Mouse (Mus musculus): ENCODE results near the gene Clybl. TPM values are rescaled to one million over a fixed set of nuclear protein-coding genes. Genes with fewer than 3 reads are reported as not detected.
A peak's percentile ranks its signal among the peaks of the same experiment; 100 is the strongest.

Clybl gene
- 10 to 100 TPM; 61.4 to 66.2 TPM for total RNA-seq (2021)
- long read RNA-seq, experiment 1, transcript Clybl-201 (8 exons, 1,231 nt) = major isoform, 86 of 105 reads
- long read RNA-seq, experiment 1, partial matches to known transcripts = 8 of 105 reads
- long read RNA-seq, experiment 1, other reads (novel, unspliced or antisense) = 11 of 105 reads
- long read RNA-seq, experiment 2, transcript Clybl-201 (8 exons, 1,231 nt) = major isoform, 123 of 144 reads
- long read RNA-seq, experiment 2, partial matches to known transcripts = 10 of 144 reads
- long read RNA-seq, experiment 2, other reads (novel, unspliced or antisense) = 11 of 144 reads

DNA sequence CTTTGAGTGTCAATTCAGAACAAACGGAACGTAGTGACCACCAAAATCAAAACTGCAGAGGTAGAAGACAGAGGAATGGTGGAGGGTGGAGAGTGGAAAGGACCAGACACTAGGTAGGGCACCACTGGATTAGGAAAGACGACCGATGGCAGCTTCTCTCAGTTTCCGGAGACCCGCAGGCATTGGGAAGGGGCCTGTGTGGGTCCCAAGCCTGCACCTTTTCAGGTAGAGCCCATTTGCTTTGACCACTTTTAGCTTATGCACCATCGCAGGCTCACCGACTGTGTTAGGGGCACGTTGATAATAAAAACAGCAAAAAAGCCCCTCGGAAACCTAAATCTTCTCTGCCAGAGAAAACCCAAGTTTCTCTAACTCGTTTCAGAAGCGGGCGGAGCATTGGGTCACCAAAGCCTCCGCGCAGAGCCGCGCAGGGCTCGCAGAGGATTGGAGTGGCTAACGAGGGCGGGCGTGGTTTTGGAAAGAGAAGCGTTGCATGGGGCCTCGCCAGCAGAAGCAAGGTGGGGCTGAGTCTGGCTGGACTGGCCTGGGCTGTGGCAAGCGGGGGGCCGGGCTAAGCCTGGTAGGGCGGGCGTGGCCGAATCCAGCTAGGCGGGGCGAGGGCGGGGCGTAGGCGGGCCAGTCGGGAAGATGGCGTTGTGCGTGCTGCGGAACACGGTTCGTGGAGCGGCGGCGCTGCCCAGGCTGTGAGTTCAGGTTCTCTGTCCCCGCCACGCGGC lies at the start of gene Clybl:
Gene Clybl, plus strand, starts transcription at position 627 of the 737 bp plus-strand sequence.
- peak; percentile 97 for DNase-seq

DNA sequence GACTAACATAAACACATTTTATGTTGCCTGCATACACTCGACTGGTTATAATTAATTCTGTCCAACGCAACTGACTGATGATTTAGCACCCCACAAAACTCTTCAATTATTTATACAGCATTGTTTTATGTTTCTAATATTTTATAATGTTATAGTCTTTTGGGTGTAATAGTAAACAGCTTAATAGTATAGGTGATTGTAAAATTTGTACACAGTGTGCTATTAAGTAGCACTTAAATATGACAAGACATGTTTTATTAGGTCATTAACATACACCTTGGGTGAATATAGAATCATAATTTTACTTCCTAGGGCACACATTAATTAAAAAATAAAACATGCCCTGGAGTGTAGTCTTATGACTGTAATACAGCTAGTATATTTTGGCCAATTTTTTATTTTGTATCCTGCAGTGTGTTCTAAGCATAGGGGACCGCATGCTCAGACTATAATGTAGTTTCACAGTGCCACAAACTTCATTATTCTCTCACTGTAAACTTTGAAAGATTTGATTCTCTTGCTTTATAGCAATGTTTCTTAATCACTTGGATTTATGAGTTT lies 45.1 kb upstream of the Clybl start:
- no peak for DNase-seq

DNA sequence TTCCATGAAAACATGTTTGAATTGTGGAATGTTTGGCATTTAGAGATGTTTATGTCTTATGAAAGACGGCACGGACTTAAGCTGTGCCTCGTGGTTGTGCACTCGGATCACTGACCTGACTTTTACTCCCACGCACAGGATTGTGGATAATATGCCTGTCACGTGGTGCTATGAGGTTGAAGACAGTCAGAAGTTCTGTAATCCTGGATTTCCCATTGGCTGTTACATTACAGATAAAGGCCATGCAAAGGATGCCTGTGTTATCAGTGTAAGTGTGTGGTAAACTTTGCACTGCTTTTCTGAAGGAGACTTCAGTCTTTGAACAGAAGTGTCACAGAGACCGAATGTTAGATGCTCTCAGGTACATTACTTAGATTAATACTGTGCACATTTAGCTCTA lies 44.3 kb upstream of the Clybl start:
- no peak for DNase-seq

DNA sequence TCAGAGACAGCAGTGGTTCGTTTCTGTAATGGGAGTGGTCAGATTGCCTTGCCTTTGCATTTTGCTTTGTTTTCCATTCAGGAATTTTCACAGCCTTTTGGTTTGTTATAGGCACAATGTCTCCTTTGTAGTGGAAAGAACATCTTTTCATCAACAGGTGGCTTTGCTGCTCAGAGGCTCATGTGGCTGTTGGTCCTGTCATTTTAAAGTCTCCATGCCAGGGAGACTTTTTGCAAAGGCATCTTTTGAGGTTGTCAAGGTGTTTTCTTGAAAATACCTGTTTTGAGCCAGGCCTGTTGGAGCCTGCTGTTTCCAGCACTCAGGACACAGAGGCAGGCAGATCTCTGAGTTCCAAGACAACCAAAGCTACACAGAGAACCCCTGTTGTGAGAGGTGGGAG lies 41.4 kb upstream of the Clybl start:
- no peak for DNase-seq

DNA sequence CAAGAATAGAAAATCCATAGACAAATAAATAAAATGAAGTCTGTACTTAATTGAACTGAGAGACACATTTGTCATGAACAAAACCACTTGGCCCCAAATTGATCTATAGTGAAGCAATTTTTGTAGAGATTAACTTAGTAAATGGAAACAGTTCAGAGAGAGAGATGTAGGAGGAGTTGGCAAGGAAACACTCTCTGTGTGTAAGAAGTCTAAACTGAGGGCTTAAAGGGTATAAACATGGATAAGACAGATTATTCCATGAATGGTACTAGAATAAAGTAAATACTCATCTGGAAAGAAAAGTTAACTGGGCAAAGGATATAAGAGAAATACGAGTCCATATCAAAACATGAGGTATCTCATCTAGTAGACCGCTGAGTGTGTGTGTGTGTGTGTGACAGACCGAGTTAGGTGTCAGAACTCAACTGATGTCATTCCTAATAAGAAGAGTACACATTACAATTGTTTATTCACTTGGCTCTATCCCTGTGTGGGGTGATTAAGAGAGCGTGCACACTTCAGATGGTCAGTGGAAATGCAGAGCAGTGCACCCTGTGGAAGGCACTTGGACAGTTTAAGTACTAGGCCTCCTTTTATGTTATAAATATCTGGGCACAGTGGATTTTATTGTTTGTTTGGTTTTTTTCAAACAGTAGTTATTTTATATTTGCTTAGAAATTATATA lies 37.8 kb upstream of the Clybl start:
- DNase-seq = no peak

DNA sequence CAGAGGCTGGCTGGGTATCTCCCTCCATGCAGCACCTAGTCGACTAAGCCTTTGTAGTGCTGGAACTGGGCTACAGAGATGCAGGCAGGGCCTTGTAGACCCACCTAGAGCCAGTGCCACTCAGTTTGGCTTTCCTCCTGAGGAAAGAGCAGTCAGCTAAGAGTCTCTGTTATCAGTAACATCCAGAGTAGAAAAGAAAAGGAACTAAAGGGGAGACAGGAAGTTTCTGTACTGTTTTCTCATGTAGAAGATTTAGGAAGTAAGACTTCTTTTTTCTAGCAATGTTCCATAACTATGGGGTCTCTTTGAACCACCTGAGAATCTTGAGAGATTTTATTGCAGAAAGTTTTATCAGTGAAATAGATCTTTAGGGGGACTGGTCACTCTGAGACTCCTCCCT lies 36.1 kb upstream of the Clybl start:
- DNase-seq = no peak

DNA sequence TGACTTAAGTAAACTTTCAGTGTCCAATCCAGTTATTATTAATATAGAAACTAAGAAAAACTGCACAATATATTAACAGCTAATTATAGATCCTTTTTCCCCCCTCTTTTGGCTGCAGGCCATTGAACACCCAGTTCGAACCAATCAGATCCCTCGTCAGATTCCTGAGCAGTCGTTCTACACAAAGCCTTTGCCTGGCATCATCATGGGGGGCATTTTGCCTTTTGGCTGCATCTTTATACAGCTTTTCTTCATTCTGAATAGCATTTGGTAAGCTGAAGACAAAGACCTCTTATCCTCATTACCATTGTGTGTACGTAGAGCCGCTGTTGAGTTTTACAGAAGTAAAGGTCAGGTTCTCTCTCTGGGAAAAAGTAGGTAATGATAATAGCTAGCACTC lies 30.9 kb upstream of the Clybl start:
- DNase-seq = no peak

DNA sequence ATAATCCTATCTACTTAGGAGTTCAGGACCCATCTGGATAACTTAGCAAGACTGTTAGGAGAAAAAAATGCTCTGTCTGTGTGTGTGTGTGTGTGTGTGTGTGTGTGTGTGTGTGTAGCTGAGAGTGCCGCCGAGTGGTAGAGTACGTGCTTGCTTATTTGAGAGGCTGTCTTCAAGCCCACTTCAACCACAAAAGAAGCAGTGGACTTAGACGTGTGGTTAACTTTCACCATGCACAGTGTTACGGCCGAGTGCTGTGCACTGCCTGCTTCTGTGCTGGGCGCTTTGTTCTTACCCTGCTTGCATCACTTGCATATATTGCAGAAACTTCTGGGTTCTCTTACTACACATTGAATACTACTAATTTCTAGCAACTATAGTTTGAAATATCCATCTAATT lies 23.8 kb upstream of the Clybl start:
- DNase-seq = no peak

DNA sequence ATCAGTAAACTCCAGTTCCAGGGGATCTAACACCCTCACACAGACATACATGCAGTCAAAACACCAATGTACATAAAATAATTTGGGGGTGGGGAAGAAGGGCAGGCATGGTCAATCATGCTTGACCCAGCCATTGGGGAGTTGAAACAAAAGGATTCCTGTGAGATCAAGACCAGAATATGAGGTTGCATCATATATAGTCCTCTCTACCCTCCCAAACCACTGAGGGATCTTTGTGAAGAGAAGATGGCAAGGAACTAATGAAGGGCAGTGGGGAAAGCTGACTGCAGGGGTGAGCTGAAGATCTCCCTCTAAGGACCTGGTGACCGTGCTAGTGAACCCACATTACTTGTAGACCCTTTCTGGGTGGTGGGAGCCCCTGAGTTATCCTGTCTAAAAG lies 20.6 kb upstream of the Clybl start:
- DNase-seq = no peak

DNA sequence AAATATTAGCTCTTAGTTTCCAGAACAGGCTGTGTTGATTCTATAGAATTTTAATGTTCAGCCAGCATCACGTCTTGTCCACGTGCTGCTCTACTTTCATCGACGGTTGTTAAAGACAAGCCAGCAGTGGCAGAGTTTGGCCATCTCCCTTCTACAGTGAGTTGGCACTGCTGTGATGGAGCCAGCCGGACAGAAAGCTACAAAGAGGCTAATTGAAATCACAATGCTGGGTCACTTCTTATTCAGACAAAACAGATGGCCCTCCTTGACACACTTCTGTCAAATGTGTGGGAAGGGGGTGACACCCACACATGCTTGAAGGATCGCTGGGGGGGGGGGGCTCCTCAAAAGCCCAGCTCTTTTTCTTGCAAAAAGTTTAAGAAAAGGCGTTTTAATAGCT lies 12.6 kb upstream of the Clybl start:
- no peak for DNase-seq

DNA sequence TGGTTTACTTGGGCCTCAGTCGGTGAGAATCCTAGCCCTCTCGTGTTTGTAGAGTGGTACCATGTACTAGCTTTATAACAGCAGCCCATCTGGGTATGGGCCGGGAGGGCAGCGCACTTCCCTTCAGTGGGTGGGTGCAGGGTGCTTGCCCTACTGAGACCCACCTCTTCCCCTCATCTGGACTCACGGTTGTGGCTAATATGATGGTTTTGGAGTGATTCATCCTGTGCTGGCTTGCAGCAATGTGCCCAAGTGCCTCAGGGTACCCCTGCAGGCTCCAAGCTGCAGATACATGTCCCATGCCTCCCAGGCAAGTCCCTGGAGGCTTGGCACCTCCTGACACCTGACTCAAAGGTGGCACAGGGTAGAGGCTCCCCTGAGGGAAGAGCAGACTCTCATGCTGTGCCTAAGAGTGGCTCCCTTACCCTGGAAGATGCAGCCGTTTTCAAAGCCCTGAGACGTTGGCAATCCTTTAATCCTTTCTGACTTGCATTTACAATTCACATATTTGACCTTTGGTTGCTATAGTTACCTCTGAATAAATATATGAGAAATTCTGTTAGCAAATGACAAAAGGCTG lies 11.2 kb upstream of the Clybl start:
- no peak for DNase-seq

DNA sequence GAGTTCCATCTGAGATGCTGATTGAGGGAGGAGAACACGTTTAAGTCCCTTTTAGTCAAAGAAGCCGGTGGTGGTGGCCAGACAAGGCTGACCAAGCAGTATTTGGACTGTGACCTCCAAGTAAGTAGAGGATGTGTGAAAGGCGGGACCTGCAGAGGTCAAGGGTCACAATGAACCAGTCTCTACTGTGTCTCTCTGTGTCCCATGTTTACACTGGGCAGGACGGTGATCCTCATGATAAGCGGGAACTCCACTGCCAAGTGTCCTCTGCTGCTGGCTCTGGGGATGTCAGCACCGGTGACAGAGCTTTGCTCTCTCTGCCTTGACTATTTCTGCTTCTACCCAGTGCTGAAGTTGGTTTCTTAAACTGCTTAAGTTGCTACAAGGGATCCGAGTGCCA lies 10.5 kb upstream of the Clybl start:
- DNase-seq = no peak

DNA sequence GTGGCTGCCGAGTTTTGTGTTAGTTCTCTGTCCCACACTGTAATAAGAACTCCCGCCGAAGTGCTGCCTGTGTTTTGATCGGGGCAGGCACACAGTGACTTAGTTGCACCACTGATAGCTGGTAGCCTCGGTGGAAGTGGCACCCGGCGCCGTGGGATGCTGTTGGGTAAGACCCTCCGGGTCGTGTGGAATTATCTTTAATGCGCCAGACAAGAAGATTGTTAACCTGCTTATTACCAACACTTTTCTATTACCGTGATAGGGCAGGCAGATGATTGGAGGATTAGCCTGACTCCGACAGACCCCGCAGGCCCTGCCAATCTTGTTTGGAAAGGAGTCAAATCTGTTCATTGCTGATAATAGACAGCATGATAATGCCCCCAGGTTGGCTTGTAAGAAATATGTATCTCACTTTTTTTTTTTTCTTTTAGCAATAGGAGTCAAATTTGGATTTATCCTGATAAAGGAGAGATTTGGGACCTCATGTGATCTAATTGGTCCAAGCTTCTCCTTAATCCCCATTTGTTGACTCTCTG lies 5.2 kb upstream of the Clybl start:
- no peak for DNase-seq

DNA sequence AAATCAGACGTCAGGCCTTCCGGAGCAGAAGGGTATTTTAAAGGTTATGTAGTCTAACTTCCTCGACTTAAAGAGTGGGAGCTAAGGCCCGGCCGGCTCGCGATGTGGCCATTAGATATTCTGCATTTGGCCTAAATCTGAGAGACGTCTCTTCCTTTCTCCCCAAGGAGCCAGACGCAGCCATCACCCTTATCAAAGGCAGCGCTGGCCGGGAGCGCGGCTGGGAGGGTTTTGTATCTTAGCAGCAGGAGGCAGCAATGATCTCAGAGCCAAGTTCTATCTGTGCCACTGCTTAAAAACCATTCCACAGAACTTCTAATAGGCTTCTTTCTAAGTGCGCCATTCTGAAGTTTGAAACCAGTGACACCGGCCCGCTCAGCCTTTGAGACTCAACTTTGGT lies 2.2 kb upstream of the Clybl start:
- no peak for DNase-seq

DNA sequence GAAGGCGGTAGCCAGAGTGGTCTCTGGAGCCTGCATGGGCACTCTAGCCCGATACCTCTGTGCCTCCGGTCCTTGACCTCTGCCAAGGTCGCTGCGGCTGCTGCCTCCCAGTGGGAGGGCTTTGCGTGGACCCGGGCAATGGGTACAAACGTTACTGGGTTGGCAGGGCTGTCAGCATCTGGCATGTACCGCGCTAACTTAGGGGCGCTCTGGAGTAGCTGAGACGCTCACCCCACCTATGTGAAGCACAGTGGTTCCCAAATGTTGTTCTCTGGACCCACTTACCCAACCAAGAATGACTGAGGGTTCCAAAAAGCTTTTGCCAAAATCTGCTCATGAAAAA lies 282 bp downstream of the Clybl start:
- no peak for DNase-seq

DNA sequence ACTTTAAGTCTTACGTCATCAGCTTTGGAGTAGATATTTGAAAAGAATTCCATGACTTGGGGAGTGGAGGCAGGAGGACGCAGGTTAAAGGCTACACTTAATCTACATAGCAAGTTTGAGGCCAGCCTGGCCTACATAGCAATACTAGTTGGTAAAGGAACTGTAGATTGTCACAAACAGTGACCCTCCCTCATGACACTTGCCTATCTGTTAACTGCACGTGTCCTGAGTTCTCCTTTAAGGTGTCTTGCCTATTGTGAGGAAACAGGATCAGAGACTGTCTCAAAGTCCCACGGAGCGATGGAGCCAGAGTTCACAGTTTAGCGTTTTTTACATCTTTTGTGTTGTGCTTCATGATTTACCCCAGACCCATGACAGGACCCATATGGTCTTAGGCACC lies 716 bp downstream of the Clybl start:
- DNase-seq = no peak

DNA sequence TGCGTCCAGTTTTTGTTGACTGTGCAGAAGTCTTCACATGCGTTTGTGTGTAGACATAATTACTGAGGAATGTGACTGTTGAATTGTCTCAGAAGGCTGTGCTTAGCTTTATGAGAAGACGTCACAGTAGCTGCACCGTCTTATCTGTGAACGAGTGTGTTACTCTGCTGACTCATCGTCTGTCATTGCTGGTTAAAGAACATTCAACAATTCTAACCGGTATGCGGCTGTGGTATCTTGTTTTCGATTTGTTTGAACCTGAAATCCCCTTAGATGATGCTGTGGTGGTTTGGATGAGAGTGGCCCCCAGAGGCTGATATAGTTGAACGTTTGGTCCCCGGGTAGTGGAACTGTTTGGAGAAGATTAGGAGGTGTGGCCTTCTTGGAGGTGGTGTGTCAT lies 2.5 kb downstream of the Clybl start:
- DNase-seq = no peak

DNA sequence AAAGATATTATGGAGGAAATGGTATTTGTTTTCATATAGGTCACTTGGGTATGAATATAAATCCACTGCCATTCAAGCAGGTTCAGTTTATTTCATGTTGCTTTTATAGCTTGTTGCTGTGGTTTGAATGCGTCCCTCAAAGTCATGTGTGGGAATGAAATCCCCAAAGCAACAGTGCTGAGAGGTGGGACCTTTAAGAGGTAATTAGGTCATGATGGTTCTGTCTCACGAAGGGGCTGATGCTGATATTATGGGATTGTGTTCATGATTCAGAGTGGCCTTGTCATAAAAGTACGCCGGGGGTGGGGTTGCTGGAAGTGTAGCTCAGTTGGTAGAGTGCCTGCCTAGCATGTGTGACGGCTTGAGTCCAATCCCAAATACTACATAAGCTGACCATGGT lies 6.7 kb downstream of the Clybl start:
- DNase-seq = no peak

DNA sequence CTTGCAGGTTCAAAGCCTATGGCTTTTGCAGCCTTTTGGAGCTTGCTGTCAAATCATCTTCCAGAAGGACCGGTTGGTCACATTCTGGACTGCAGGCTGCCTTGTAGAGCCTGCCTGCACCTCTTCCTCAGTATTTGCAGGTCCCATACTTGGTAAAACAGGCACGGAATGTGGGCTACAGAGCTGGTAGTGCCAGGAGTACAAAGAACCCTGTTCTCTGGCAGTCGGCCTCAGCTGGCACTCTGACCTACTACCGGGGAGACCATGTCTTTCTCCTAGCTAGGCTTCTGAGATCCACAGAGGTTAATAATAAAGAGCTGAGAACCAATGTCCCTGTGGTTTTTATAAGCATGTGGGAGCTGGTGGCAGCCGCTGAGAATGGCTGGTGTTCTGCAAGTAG lies 8.4 kb downstream of the Clybl start:
- no peak for DNase-seq

DNA sequence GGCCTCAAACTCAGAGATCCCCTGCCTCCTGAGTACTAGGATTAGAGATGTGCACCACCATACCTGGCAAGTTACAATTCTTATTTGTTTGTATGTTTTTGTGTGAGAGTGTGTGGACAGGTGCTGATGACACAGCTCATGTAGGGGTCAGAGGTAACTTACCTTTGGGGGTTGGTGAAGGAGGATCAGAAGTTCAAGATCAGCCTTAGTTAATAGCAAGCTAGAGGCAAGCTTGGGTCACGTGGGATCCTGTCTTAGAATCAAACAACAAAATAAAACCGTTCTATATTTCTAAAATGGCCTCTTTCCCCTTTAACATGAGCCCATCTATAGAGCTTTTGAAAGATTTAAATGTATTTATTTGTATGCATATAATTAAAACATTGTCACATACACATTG lies 9.0 kb downstream of the Clybl start:
- DNase-seq = no peak

DNA sequence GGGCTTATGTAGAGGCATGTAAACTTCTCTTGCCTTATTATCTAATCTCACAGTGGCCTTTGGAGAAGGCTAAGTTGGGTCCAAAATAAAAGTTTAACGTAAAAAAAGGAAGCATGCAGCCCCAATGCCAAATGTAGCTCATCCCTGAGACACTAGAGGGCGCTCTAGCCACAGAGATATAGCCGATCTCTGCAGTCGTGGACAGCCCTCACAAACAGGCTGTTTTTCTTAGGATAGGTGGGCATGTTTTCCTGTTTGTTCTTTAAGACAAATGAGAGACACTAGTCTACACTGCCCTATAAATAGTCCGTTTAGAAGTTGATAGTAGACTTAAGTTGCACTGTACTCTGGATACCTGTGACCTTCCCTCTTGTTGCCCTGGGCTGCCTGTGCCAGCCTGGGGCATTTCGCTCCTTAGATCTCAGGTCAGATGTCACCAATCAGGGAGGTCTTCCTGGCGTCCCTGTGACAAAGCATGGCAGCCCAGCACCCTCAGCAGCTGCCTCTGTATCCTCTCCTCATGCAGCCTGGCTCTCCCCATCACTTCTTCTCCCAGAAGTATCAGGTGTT lies 9.5 kb downstream of the Clybl start:
- DNase-seq = peak; percentile 65

DNA sequence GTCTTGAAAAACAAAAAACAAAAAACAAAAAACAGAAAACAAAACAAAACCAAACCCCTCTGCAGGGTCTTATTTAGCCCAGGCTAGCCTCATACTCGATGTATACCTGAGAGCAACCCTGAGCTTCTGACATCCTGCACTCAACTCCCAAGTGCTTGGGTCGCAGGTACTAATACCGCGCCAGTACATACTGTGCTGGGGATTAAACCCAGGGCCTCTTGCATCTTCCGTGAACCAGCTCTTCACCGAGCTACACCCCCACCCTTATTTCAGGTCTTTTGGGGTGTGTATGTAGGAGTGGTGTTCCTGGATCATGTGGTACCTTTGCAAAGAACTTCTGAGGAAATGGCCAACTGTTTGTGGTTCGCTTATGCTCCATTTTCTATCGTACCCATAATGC lies 13.1 kb downstream of the Clybl start:
- DNase-seq = no peak
